Mouse (Mus musculus): ENCODE data around the gene Vcan. TPM values are rescaled to one million over a fixed set of nuclear protein-coding genes. Genes with fewer than 3 reads are reported as not detected.
A peak's percentile ranks its signal among the peaks of the same experiment; 100 is the strongest.

The Vcan gene
- total and polyA plus RNA-seq, 2 experiments from 2014 or later: 25.0 to 70.9 TPM

- 10% methylated on average over 3 of the region's 3 CpGs for WGBS
- ATAC-seq: peak; percentile 50
- DNase-seq: no peak
- no peaks in the 10 kb centered on the region for H3K9me3 ChIP-seq (ENCODE audit: low read length)
- H3K4me2 ChIP-seq (ENCODE audit: low read depth): no peak overlapping the region
- H3K9ac ChIP-seq: no peak overlapping the region
- H3K4me3 ChIP-seq (ENCODE audit: low read depth, low read length): no peak overlapping the region
- no peaks in the 10 kb centered on the region for H3K36me3 ChIP-seq (ENCODE audit: insufficient read depth)
- no peaks in the 10 kb centered on the region for H3K4me1 ChIP-seq (ENCODE audit: insufficient read depth)
- no peak for TF ChIP-seq CTCF (IDR thresholded peaks at IDR 0.05; ENCODE audit: low read depth)
- no peaks in the 10 kb centered on the region for H3K27me3 ChIP-seq (ENCODE audit: insufficient read depth, low read length)
- H3K27ac ChIP-seq (ENCODE audit: low read depth, low read length): 0 out of 2 replicates have a peak overlapping the region, but pooled peaks have one; percentile 1
Observed at GRCm38 (mm10) chr13:89607399-89607798, 134.9 kb downstream of the Vcan start.

Other genes with a start within 250 kb of the Vcan start
- 4.5 TPM in 2 replicates for gene Hapln1, start 202.7 kb downstream of the Vcan start, total RNA-seq (2014; rRNA removed)
- 1.1 TPM in 2 replicates for gene Hapln1, start 202.7 kb downstream of the Vcan start, polyA plus RNA-seq (2015; fragmentation: Nextera tagmentation; extraction: Ambion mirVana)

Measured in forebrain, postnatal 0 days (tissue).